Mouse (Mus musculus) ES-Bruce4 (cell line): ENCODE measurements at regions not wholly inside any gene's neighbourhood (a gene's known extent, or its start where the extent isn't known, plus 50 kb on each side); places are given as distances from the start of the nearest gene placed in this dataset.

Experiments used
- H3K27ac ChIP-seq: 2 replicates; pipeline ENCODE4 v1.5.1; 2012; ENCODE audit warnings: low read length, inconsistent platforms; ENCODE audit not compliant: insufficient read depth
- H3K27me3 ChIP-seq: 2 replicates; pipeline ENCODE4 v1.6.1; 2012; ENCODE audit warnings: mild to moderate bottlenecking, low read length, inconsistent platforms; ENCODE audit not compliant: control insufficient read depth, poor library complexity, insufficient read depth, severe bottlenecking
- H3K36me3 ChIP-seq: 2 replicates; pipeline ENCODE4 v1.6.1; 2012; ENCODE audit warnings: inconsistent platforms, mild to moderate bottlenecking, low read length, moderate library complexity; ENCODE audit not compliant: control insufficient read depth, poor library complexity, insufficient read depth, severe bottlenecking
- H3K4me1 ChIP-seq: one replicate; pipeline ENCODE4 v1.8.1; 2011; ENCODE audit warnings: low read length; ENCODE audit not compliant: control insufficient read depth, insufficient read depth
- H3K4me3 ChIP-seq: 2 replicates; pipeline ENCODE4 v1.5.1; 2011; ENCODE audit warnings: low read depth, mild to moderate bottlenecking, low read length
- H3K9ac ChIP-seq: 2 replicates; pipeline ENCODE4 v1.6.1; 2012; ENCODE audit warnings: low read depth, mild to moderate bottlenecking, inconsistent platforms; ENCODE audit not compliant: poor library complexity, severe bottlenecking
- H3K9me3 ChIP-seq: replicated peaks from 2 replicates; pipeline ENCODE4 v1.6.1; 2012; ENCODE audit warnings: mild to moderate bottlenecking, low read length, inconsistent platforms; ENCODE audit not compliant: control insufficient read depth, poor library complexity, insufficient read depth, severe bottlenecking
- CTCF ChIP-seq: IDR thresholded peaks from one replicate; pipeline ENCODE4 v1.8.1; 2011; ENCODE audit warnings: low read depth, low read length
- EP300 ChIP-seq: IDR thresholded peaks from 2 replicates; pipeline ENCODE4 v1.6.1; 2011; ENCODE audit warnings: low read depth, low read length; ENCODE audit not compliant: insufficient read depth
- POLR2A ChIP-seq: IDR thresholded peaks from one replicate; pipeline ENCODE4 v1.8.1; 2011; ENCODE audit warnings: low read length; ENCODE audit not compliant: insufficient read depth

DNA sequence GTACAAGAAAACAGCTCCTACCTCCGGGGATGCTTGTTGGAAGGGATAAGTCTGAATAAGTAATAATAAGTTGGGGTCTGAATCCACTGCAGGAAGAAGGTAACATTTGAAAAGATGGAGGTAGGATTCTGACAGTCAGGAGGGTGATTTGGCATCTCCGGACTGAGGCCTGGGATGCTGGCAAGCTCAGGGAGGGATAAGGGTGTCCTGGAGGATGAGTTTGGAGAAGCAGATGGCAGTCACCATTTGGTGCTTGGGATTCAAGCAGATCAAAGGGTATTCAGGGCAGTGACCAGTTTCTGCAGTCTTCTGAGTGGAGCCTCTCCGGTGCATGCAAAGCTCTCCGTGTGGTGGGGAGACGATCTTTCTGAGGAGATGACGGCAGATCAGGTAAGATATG, 62.9 kb upstream of the Gm2310 start:
- no peak overlapping the region for H3K9ac ChIP-seq
- no peaks in the 10 kb centered on the region for H3K4me1 ChIP-seq
- H3K36me3 ChIP-seq: no peaks in the 10 kb centered on the region
- TF ChIP-seq POLR2A (no peak), EP300 (no peak), CTCF (no peak)
- H3K27ac ChIP-seq: no peak overlapping the region
- H3K27me3 ChIP-seq: no peaks in the 10 kb centered on the region
- H3K4me3 ChIP-seq: no peak overlapping the region
- no peaks in the 10 kb centered on the region for H3K9me3 ChIP-seq

DNA sequence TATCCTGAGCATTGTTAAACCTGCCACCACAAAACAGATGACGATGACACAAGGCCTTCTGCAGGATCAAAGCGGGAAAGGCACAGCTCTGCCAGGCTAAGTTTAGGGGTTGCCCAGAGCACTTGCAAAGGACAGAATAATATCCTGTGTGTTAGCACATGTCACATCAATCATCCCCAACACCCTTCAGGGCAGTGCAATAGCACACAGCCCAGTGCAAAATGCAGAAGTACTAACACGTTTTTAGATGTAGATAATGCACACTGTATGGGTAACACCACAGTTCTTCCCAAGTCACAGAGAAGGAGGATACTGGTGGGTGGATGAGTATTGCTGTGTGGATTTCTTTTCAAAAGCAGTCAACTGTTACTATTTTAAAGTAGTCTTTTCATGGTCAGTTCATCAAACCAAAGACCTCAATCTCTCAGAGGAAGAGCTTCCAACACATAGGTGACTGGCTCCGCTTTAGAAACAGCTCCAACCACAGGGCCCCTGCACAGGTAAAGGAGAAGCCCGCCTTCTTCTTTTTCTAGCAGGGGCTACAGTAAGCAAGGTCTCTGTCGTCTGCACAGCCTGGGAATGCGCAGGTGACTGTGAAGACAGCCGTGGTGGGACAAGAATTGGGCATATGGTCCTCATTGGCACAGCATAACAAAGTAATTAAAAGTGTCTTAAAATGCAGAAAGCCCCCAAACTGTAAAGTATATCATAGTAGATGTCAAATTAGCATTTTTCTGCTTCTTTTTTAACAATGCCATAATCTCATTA, 61.6 kb upstream of the Gm2310 start:
- TF ChIP-seq CTCF (no peak), EP300 (no peak), POLR2A (no peak)
- no peak overlapping the region for H3K27ac ChIP-seq
- H3K4me3 ChIP-seq: no peak overlapping the region
- H3K4me1 ChIP-seq: no peaks in the 10 kb centered on the region
- no peaks in the 10 kb centered on the region for H3K36me3 ChIP-seq
- no peak overlapping the region for H3K9ac ChIP-seq
- H3K27me3 ChIP-seq: no peaks in the 10 kb centered on the region
- H3K9me3 ChIP-seq: no peaks in the 10 kb centered on the region

GRCm38 (mm10) chr15:8580077-8580476, 60.3 kb upstream of the Gm2310 start:
- H3K4me3 ChIP-seq: no peak overlapping the region
- H3K27ac ChIP-seq: no peak overlapping the region
- no peaks in the 10 kb centered on the region for H3K4me1 ChIP-seq
- H3K9ac ChIP-seq: no peak overlapping the region
- no peaks in the 10 kb centered on the region for H3K36me3 ChIP-seq
- H3K9me3 ChIP-seq: no peaks in the 10 kb centered on the region
- TF ChIP-seq POLR2A: no peak
- no peak for TF ChIP-seq EP300
- no peak for TF ChIP-seq CTCF
- H3K27me3 ChIP-seq: no peaks in the 10 kb centered on the region

DNA sequence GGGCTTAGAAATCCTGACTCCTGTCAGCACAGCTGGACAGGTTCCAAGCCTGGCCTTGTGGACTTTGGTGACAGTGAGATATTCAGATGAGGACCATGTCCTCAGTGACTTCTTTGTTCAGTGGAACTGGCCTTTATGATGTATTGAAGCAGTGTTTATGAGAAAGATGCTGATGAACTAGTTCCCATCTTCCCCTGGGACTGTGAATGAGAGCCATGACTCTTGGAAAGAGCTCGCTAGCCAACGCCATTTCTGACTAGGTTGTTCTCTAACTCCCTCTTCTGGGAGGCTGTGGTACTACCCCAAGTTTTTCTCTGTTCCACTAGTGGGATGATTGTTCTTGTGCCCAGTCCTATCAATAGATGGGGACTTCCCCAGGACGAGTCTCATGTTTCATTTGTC, 57.7 kb upstream of the Gm2310 start:
- no peaks in the 10 kb centered on the region for H3K4me1 ChIP-seq
- no peak overlapping the region for H3K9ac ChIP-seq
- no peaks in the 10 kb centered on the region for H3K36me3 ChIP-seq
- H3K9me3 ChIP-seq: no peaks in the 10 kb centered on the region
- no peak for TF ChIP-seq EP300
- TF ChIP-seq POLR2A: no peak
- no peak for TF ChIP-seq CTCF
- H3K27me3 ChIP-seq: no peaks in the 10 kb centered on the region
- no peak overlapping the region for H3K4me3 ChIP-seq
- no peak overlapping the region for H3K27ac ChIP-seq

- no peak for TF ChIP-seq POLR2A
- TF ChIP-seq EP300: no peak
- TF ChIP-seq CTCF: no peak
- no peaks in the 10 kb centered on the region for H3K4me1 ChIP-seq
- H3K4me3 ChIP-seq: no peak overlapping the region
- no peaks in the 10 kb centered on the region for H3K27me3 ChIP-seq
- H3K36me3 ChIP-seq: no peaks in the 10 kb centered on the region
- H3K27ac ChIP-seq: no peak overlapping the region
- H3K9ac ChIP-seq: no peak overlapping the region
- H3K9me3 ChIP-seq: no peaks in the 10 kb centered on the region
Measured at GRCm38 (mm10) chr15:8576975-8577374, 57.2 kb upstream of the Gm2310 start.

DNA sequence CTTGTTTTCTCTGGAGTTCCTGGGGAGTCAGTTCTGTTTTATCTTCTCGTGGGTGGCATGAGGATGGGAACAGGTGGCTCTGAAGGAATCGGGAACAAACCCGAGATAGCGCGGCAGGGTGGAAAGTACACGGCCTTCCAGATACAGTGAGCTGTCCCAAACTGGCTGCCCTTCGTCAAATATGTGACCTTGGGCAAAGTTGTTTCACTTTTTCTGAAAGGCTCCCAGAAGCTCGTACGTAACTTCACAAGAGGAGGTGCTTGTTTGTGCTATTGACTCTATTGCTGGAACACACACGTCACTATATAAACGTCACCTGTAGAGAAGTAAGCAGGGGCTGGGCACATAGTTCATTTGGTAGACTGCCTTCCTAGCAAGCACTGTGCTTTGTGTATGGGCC, 49.9 kb upstream of the Gm2310 start:
- Histone ChIP-seq H3K4me3 (peak overlapping the region; percentile 73), H3K27me3 (no peaks in the 10 kb centered on the region), H3K27ac (peak overlapping the region; percentile 82), H3K9me3 (no peaks in the 10 kb centered on the region), H3K4me1 (no peaks in the 10 kb centered on the region), H3K36me3 (no peaks in the 10 kb centered on the region), H3K9ac (peak overlapping the region; percentile 65)
- TF ChIP-seq POLR2A: no peak
